Mouse (Mus musculus) adrenal gland, postnatal 14 days (tissue): ENCODE measurements around the gene Rasal1. TPM values are rescaled to one million over a fixed set of nuclear protein-coding genes. Genes with fewer than 3 reads are reported as not detected.

Experiments
- DNase-seq: peaks from one replicate; pipeline ENCODE4 v3.0.0; 2021; ENCODE audit warnings: mixed read lengths
- total RNA-seq: library from RNA; stranded (reverse); gene quantifications from 2 replicates; pipeline ENCODE4 v1.2.3, GENCODE M21; 2021

Gene Rasal1
- total RNA-seq, 1 experiment from 2014 or later: 8.3 TPM

GRCm38 (mm10) chr5:120725811-120726455, 77.3 kb downstream of the Rasal1 start:
- no peak for DNase-seq

Other genes with a start within 250 kb of the Rasal1 start
- not detected in 2 replicates for gene Lhx5, start 217.1 kb upstream of the Rasal1 start, total RNA-seq
- gene Sdsl, start 176.0 kb upstream of the Rasal1 start, total RNA-seq: 43.0 and 43.7 TPM in 2 replicates
- 3.5 and 28.1 TPM in 2 replicates for gene Sds, start 172.3 kb upstream of the Rasal1 start, total RNA-seq
- 63.6 and 70.5 TPM in 2 replicates for gene Plbd2, start 145.2 kb upstream of the Rasal1 start, total RNA-seq
- gene Slc8b1, start 137.6 kb upstream of the Rasal1 start, total RNA-seq: 33.5 and 35.6 TPM in 2 replicates
- gene Tpcn1, start 60.1 kb upstream of the Rasal1 start, total RNA-seq: 56.5 and 57.5 TPM in 2 replicates
- gene Iqcd, start 59.8 kb upstream of the Rasal1 start, total RNA-seq: 0.30 and 0.48 TPM in 2 replicates
- gene Rita1, start 36.2 kb upstream of the Rasal1 start, total RNA-seq: 15.6 and 16.0 TPM in 2 replicates
- gene Ddx54, start 36.1 kb upstream of the Rasal1 start, total RNA-seq: 38.6 and 45.9 TPM in 2 replicates
- gene Cfap73, start 14.6 kb upstream of the Rasal1 start, total RNA-seq: 0.63 and 0.98 TPM in 2 replicates
- 7.3 and 8.0 TPM in 2 replicates for gene Dtx1, start 63.1 kb downstream of the Rasal1 start, total RNA-seq
- gene Oas2, start 101.0 kb downstream of the Rasal1 start, total RNA-seq: 0.08 and 0.30 TPM in 2 replicates
- gene Oas3, start 128.8 kb downstream of the Rasal1 start, total RNA-seq: 0.22 and 0.41 TPM in 2 replicates
- gene Oas1e, start 146.7 kb downstream of the Rasal1 start, total RNA-seq: not detected in 2 replicates
- 0.89 and 1.8 TPM in 2 replicates for gene Oas1c, start 163.7 kb downstream of the Rasal1 start, total RNA-seq
- not detected in 2 replicates for gene Oas1f, start 198.6 kb downstream of the Rasal1 start, total RNA-seq
- gene Oas1h, start 212.6 kb downstream of the Rasal1 start, total RNA-seq: not detected in 2 replicates
- not detected in 2 replicates for gene Oas1g, start 238.8 kb downstream of the Rasal1 start, total RNA-seq